Mouse (Mus musculus) forebrain, embryonic 12.5 days (tissue): ENCODE data around the gene Sin3b. TPM values are rescaled to one million over a fixed set of nuclear protein-coding genes. Genes with fewer than 3 reads are reported as not detected.

Experiments
- ATAC-seq: fragments of 200-750 bp; cut with Nextera tagmentation; 2 replicates; pipeline ENCODE4 v1.8.0; 2017; ENCODE audit warnings: moderate TSS enrichment; ENCODE audit not compliant: low FRiP score
- H3K27ac ChIP-seq: fragments of 300-500 bp; sonication (generic); 2 replicates; pipeline ENCODE4 v1.5.1; 2016; ENCODE audit warnings: mild to moderate bottlenecking
- H3K27me3 ChIP-seq: fragments of 300-500 bp; sonication (generic); 2 replicates; pipeline ENCODE4 v1.6.1; 2016; ENCODE audit warnings: mild to moderate bottlenecking
- H3K36me3 ChIP-seq: fragments of 300-500 bp; sonication (generic); replicated peaks from 2 replicates; pipeline ENCODE4 v1.6.1; 2016; ENCODE audit warnings: mild to moderate bottlenecking
- H3K4me1 ChIP-seq: fragments of 300-500 bp; sonication (generic); 2 replicates; pipeline ENCODE4 v1.6.1; 2016
- H3K4me2 ChIP-seq: fragments of 300-500 bp; sonication (generic); 2 replicates; pipeline ENCODE4 v1.6.1; 2016; ENCODE audit warnings: mild to moderate bottlenecking, moderate library complexity
- H3K4me3 ChIP-seq: fragments of 300-500 bp; sonication (generic); replicated peaks from 2 replicates; pipeline ENCODE4 v1.5.1; 2016; ENCODE audit warnings: mild to moderate bottlenecking
- H3K9ac ChIP-seq: fragments of 300-500 bp; sonication (generic); 2 replicates; pipeline ENCODE4 v1.6.1; 2016; ENCODE audit warnings: mild to moderate bottlenecking
- H3K9me3 ChIP-seq: fragments of 300-500 bp; sonication (generic); 2 replicates; pipeline ENCODE4 v1.6.1; 2016
- WGBS: fragments of 180-500 bp; shearing (Covaris S2); methylation state at CpG from one replicate; pipeline ENCODE4 v1.1.7; 2016; 5-methylcytosine and 5-hydroxymethylcytosine counted together
- polyA plus RNA-seq: library from polyadenylated mRNA; unstranded; fragments of >200 nt; fragmentation: Nextera tagmentation; extraction: Ambion mirVana; gene quantifications from 2 replicates; pipeline ENCODE4 v1.2.1, GENCODE M21; 2016

Gene Sin3b
- polyA plus RNA-seq, 1 experiment from 2014 or later = 151 TPM

DNA sequence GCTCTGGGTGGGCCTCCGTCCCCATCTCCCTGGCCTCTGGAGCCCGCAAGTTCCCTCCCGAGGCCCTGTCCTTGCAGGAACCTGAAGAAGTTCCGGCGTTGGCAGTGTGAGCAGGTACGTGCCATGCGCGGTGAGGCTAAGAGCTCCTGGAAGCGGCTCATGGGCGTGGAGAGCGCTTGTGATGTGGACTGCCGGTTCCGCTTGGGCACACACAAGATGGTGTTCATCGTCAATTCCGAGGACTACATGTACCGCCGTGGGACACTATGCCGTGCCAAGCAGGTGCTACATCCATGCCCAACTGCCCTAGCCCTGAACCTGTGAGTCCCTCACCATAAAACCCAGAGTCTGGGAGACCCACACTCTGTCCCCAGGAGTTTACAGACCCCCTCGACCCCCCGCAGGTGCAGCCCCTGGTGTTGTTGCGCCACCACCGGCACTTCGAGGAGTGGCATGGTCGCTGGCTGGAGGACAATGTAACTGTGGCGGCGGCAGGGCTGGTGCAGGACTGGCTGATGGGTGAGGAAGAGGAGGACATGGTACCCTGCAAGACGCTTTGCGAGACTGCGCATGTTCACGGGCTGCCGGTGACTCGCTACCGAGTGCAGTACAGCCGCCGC lies 33.8 kb downstream of the Sin3b start:
- H3K36me3 ChIP-seq = peaks cover 67% of the 10 kb centered on the region
- 0 out of 2 replicates have a peak, but pooled peaks have one; percentile 12 for ATAC-seq

GRCm38 (mm10) chr8:72757426-72758195 lies 34.5 kb downstream of the Sin3b start:
- H3K27ac ChIP-seq = no peak overlapping the region
- H3K27me3 ChIP-seq = no peaks in the 10 kb centered on the region
- 93% methylated on average over 15 of the region's 15 CpGs for WGBS
- H3K4me1 ChIP-seq = no peaks in the 10 kb centered on the region
- no peak overlapping the region for H3K9ac ChIP-seq
- H3K9me3 ChIP-seq = no peaks in the 10 kb centered on the region
- H3K4me2 ChIP-seq = no peak overlapping the region
- H3K36me3 ChIP-seq = peaks cover 60% of the 10 kb centered on the region
- no peak for ATAC-seq
- no peak overlapping the region for H3K4me3 ChIP-seq

More for the DNA sequence above, 33.8 kb downstream of the Sin3b start:
- WGBS = 96% methylated on average over 35 of the region's 35 CpGs
- Histone ChIP-seq H3K27me3 (no peaks in the 10 kb centered on the region), H3K4me3 (no peak overlapping the region), H3K4me2 (no peak overlapping the region), H3K9ac (no peak overlapping the region), H3K4me1 (no peaks in the 10 kb centered on the region), H3K9me3 (no peaks in the 10 kb centered on the region), H3K27ac (no peak overlapping the region)

GRCm38 (mm10) chr8:72758310-72758709 lies 35.2 kb downstream of the Sin3b start:
- ATAC-seq = no peak
- no peak overlapping the region for H3K9ac ChIP-seq
- H3K27ac ChIP-seq = no peak overlapping the region
- H3K4me2 ChIP-seq = no peak overlapping the region
- no peaks in the 10 kb centered on the region for H3K4me1 ChIP-seq
- H3K27me3 ChIP-seq = no peaks in the 10 kb centered on the region
- no peak overlapping the region for H3K4me3 ChIP-seq
- H3K36me3 ChIP-seq = peaks cover 54% of the 10 kb centered on the region
- H3K9me3 ChIP-seq = no peaks in the 10 kb centered on the region

DNA sequence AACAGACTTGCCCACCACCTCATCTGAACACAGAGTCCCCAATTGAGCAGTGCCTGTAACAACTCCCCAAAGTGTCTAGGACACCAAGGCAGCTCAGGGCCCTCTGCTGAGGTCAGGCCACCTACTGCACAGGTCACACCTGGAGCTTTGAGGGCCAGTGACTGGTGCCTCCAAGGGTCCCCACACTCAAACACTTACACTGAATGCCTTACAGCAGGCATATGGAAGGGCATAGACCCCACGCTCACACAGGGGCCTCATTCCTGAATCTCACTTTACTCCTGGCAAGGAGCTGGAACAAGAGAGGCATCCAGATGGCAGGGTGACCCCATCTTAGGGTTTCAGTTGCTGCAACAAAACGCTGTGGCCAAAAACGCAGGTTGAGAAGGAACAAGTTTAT lies 37.1 kb downstream of the Sin3b start:
- Histone ChIP-seq H3K36me3 (peaks cover 41% of the 10 kb centered on the region), H3K9ac (no peak overlapping the region), H3K4me1 (no peaks in the 10 kb centered on the region), H3K9me3 (no peaks in the 10 kb centered on the region), H3K4me3 (no peak overlapping the region), H3K27me3 (no peaks in the 10 kb centered on the region), H3K27ac (no peak overlapping the region), H3K4me2 (no peak overlapping the region)
- WGBS = 86% methylated on average over 3 of the region's 3 CpGs
- ATAC-seq = no peak

DNA sequence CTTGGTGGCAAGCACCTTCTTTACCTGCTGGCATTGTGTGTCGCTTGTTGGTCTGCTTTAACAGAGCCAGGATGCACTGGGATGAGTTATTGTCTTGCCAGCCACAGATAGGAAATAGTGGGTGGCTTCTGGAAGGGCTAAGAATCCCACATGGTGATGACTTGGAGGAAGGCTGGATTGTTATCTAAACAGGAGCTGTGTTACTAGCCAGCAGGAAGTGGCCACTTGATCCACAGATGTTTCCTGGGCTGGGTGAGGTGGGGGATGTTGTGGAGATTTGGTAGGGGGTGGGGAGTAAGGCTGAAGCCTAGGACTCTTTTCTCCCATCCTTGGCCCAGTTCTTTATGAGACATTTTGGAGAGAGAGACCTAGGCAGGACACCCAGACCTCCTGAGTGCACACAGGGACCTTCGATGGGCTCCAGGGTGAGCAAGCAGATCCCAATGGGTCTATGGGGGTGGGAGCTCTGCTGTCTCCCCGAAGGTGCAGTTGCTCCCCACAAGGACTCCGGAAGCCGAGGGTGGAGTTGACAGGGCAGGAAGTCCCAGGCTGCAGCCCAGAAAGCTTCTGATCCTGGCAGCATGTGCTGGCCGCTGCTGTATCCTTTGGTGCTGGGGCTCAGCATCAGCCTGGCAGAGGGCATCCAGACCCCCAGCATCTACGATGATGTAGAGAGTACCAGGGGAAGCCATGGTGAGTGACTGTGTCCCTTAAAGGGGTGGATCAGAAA lies 38.4 kb downstream of the Sin3b start, which contains the start of gene F2rl3:
Gene F2rl3, plus strand, starts transcription at position 559 of the 730 bp plus-strand sequence.
- H3K9me3 ChIP-seq = no peaks in the 10 kb centered on the region
- no peaks in the 10 kb centered on the region for H3K4me1 ChIP-seq
- peaks cover 29% of the 10 kb centered on the region for H3K36me3 ChIP-seq
- H3K27ac ChIP-seq = no peak within 1 kb of the TSS
- no peaks in the 10 kb centered on the region for H3K27me3 ChIP-seq
- H3K9ac ChIP-seq = no peak within 1 kb of the TSS
- 89% methylated on average over 7 of the region's 7 CpGs for WGBS
- no peak within 1 kb of the TSS for H3K4me2 ChIP-seq
- no peak for ATAC-seq
- no peak within 1 kb of the TSS for H3K4me3 ChIP-seq

GRCm38 (mm10) chr8:72762306-72762705 lies 39.2 kb downstream of the Sin3b start:
- no peaks in the 10 kb centered on the region; the same call in 1 of the 2 replicates for H3K4me1 ChIP-seq
- H3K9me3 ChIP-seq = no peaks in the 10 kb centered on the region
- H3K9ac ChIP-seq = no peak overlapping the region
- H3K36me3 ChIP-seq = peaks cover 21% of the 10 kb centered on the region
- H3K27me3 ChIP-seq = no peaks in the 10 kb centered on the region
- WGBS = 91% methylated on average over 12 of the region's 12 CpGs
- no peak overlapping the region for H3K4me2 ChIP-seq
- no peak for ATAC-seq
- H3K27ac ChIP-seq = no peak overlapping the region
- no peak overlapping the region for H3K4me3 ChIP-seq

- no peaks in the 10 kb centered on the region for H3K27me3 ChIP-seq
- H3K4me1 ChIP-seq = no peaks in the 10 kb centered on the region; the same call in 1 of the 2 replicates
- H3K9me3 ChIP-seq = no peaks in the 10 kb centered on the region
- no peak overlapping the region for H3K27ac ChIP-seq
- WGBS = 56% methylated on average over 4 of the region's 4 CpGs
- no peak overlapping the region for H3K4me3 ChIP-seq
- no peaks in the 10 kb centered on the region for H3K36me3 ChIP-seq
- no peak overlapping the region for H3K9ac ChIP-seq
- ATAC-seq = 0 out of 2 replicates have a peak, but pooled peaks have one; percentile 27
- no peak overlapping the region for H3K4me2 ChIP-seq
These were observed 42.6 kb downstream of the Sin3b start for GRCm38 (mm10) chr8:72765696-72766095.

GRCm38 (mm10) chr8:72766777-72767176 lies 43.7 kb downstream of the Sin3b start:
- H3K4me2 ChIP-seq = no peak overlapping the region
- no peak overlapping the region for H3K9ac ChIP-seq
- 35% methylated on average over 7 of the region's 7 CpGs for WGBS
- no peaks in the 10 kb centered on the region for H3K36me3 ChIP-seq
- H3K27ac ChIP-seq = no peak overlapping the region
- no peaks in the 10 kb centered on the region for H3K9me3 ChIP-seq
- no peak overlapping the region for H3K4me3 ChIP-seq
- H3K4me1 ChIP-seq = no peaks in the 10 kb centered on the region; the same call in 1 of the 2 replicates
- no peaks in the 10 kb centered on the region for H3K27me3 ChIP-seq
- ATAC-seq = no peak

DNA sequence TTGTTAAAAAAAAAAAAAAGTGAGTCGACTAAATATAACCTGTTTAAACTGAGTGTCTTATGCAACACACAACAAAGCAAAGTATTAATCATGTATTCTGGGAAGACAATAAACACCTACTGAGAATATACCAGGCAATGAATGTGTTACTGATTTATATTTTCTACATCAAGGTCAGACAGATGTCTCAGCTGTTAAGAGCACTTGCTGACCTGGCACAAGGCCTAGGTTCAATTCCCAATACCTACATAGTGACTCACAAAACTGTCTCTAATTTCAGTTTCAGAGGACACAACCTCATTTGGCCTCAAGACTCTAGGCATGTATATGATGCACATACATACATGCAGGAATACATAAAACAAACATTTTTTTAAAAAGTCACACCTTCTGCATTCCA lies 54.7 kb downstream of the Sin3b start:
- Histone ChIP-seq H3K4me1 (no peaks in the 10 kb centered on the region), H3K36me3 (no peaks in the 10 kb centered on the region), H3K27me3 (no peaks in the 10 kb centered on the region), H3K9ac (no peak overlapping the region), H3K9me3 (no peaks in the 10 kb centered on the region), H3K4me3 (no peak overlapping the region), H3K4me2 (no peak overlapping the region), H3K27ac (no peak overlapping the region)
- ATAC-seq = no peak
- 94% methylated on average over 1 of the region's 1 CpGs for WGBS

DNA sequence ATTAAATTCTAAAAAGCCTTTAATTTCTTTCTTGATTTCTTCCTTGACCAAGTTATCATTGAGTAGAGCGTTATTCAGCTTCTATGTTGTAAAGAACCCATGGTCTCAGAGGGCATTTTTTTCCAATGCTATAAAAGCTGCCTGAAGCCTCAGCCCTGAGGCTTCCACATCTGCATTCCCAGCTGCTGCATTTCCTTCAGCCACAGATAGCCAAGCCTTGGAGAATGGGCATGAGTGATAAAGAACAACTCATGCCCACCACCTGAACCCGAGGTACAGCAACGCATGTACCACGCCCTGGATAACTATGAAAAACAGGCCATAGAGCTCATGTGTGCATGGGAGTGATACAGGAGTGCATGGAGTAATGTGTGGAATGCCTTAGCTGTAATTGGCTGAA lies 57.6 kb downstream of the Sin3b start:
- H3K4me3 ChIP-seq = no peak overlapping the region
- 94% methylated on average over 4 of the region's 4 CpGs for WGBS
- no peaks in the 10 kb centered on the region for H3K27me3 ChIP-seq
- ATAC-seq = no peak
- no peak overlapping the region for H3K4me2 ChIP-seq
- no peaks in the 10 kb centered on the region for H3K9me3 ChIP-seq
- no peaks in the 10 kb centered on the region for H3K36me3 ChIP-seq
- no peak overlapping the region for H3K27ac ChIP-seq
- H3K4me1 ChIP-seq = no peaks in the 10 kb centered on the region
- H3K9ac ChIP-seq = no peak overlapping the region

DNA sequence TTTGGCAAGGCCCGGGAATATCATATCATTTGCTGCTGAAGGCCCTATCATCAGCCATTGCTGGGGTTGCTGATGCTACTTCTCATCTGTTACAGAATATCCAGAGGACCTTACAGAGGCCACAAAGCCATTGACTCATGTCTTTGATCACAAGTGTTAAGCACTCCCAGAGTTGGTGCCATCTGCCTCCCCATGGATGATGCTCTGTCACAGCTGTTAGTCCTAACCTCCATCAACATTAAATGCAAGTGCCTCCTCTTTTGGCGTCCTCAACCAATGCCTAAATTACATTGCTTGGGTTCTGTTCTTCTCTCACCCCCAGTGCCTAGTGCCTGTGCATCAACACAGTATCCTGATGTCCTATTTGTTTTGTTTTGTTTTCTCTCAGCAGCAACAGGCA lies 78.5 kb downstream of the Sin3b start:
- Histone ChIP-seq H3K9me3 (no peaks in the 10 kb centered on the region), H3K4me1 (no peaks in the 10 kb centered on the region), H3K4me3 (no peak overlapping the region), H3K27ac (no peak overlapping the region), H3K27me3 (no peaks in the 10 kb centered on the region), H3K9ac (no peak overlapping the region), H3K36me3 (no peaks in the 10 kb centered on the region), H3K4me2 (no peak overlapping the region)
- 81% methylated on average over 2 of the region's 2 CpGs for WGBS
- ATAC-seq = no peak
